8 mouse cellular contexts compared by ENCODE assay signal in genomic region chr8:45999784-46000705, GRCm38 (mm10). TPM values are rescaled to one million over a fixed set of nuclear protein-coding genes. Genes with fewer than 3 reads are reported as not detected.
DNase-seq lines count a peak whose midpoint lies in the region; ATAC-seq lines count a peak whose summit lies in the region.

No protein-coding gene starts in this region.

- peaks cover 13% of the 10 kb centered on the region for H3K36me3 ChIP-seq in hindbrain, embryonic 16.5 days (ENCODE audit: control insufficient read depth, insufficient read depth, low read length)
- peaks cover 9% of the 10 kb centered on the region; the same call in 1 of the 2 replicates for H3K36me3 ChIP-seq in macrophage (ENCODE audit: inconsistent target)

- DNase-seq in T-cell, adult 2 months (ENCODE audit: low spot score), result peak; percentile 98
- DNase-seq in cerebellum, postnatal 36 days, result peak; percentile 99
- DNase-seq in frontal cortex, postnatal 36 days (ENCODE audit: low spot score in 2 of 2), result peak; percentile 98 to 99
- peak; percentile 99 for DNase-seq in left cerebral cortex, adult 18-20 months (ENCODE audit: low spot score in 2 of 2)
- DNase-seq in right cerebral cortex, adult 18-20 months, result peak; percentile 99
- peak; percentile 97 for DNase-seq in urinary bladder, postnatal 10 days (ENCODE audit: low spot score)

- ATAC-seq in hindbrain, embryonic 16.5 days, result peak; percentile 100

- H3K4me3 ChIP-seq in hindbrain, embryonic 16.5 days (ENCODE audit: low read length), result peak overlapping the region; percentile 52
- peak overlapping the region; percentile 50 for H3K4me3 ChIP-seq in macrophage (ENCODE audit: inconsistent target)

- H3K4me1 ChIP-seq in hindbrain, embryonic 16.5 days (ENCODE audit: control insufficient read depth, insufficient read depth, low read depth, low read length), result peaks cover 5% of the 10 kb centered on the region; the same call in 1 of the 2 replicates

- H3K27ac ChIP-seq in hindbrain, embryonic 16.5 days (ENCODE audit: low read depth, low read length), result peak overlapping the region; percentile 96
- peak overlapping the region; percentile 63 for H3K27ac ChIP-seq in macrophage

- peak overlapping the region; percentile 76 for H3K9ac ChIP-seq in hindbrain, embryonic 16.5 days (ENCODE audit: low read depth, low read length)

- whole genome bisulfite sequencing in hindbrain, embryonic 16.5 days, result 3% methylated on average over 49 of the region's 55 CpGs
- WGBS in macrophage (ENCODE audit: missing documents), result 10% methylated on average over 55 of the region's 55 CpGs

- no peaks in the 10 kb centered on the region for H3K9me3 ChIP-seq in hindbrain, embryonic 16.5 days (ENCODE audit: control insufficient read depth, low read length)

- H3K27me3 ChIP-seq in hindbrain, embryonic 16.5 days (replicated peaks; ENCODE audit: control insufficient read depth, insufficient read depth, low read length), result no peaks in the 10 kb centered on the region

- peak overlapping the region; percentile 81 for H3K4me2 ChIP-seq in hindbrain, embryonic 16.5 days (ENCODE audit: low read length)

- peaks cover 4% of the 10 kb centered on the region; the same call in 1 of the 2 replicates for H3K79me2 ChIP-seq in macrophage (ENCODE audit: inconsistent target)

RNA-seq across cellular contexts. Expression of gene Lrp2bp, which starts 0.9 kb away (rescaled TPM):
- 0.54 and 0.84 TPM in 2 replicates for polyA plus RNA-seq in hindbrain, embryonic 16.5 days (2015; fragmentation: Nextera tagmentation; extraction: Ambion mirVana)
- total RNA-seq in left cerebral cortex, adult 18-20 months (2021), result under 1 TPM; 0.26 to 0.30 TPM
- total RNA-seq in macrophage (2018; cell fraction: chromatin; rRNA removed), result under 1 TPM in 4 of 26 experiments, not detected in 22; 0.21 to 0.90 (median 0.53) TPM
- total RNA-seq in macrophage (2018; cell fraction: cytosol; rRNA removed), result under 1 TPM in 1 of 26 experiments, not detected in 25; 0.05 TPM
- not detected for total RNA-seq in macrophage (2018; cell fraction: nucleus; rRNA removed)
- not detected in 3 replicates for polyA plus RNA-seq in macrophage (2018)

RNA-seq across cellular contexts. Expression of gene Ankrd37, which starts 5.5 kb away (rescaled TPM):
- polyA plus RNA-seq in hindbrain, embryonic 16.5 days (2015; fragmentation: Nextera tagmentation; extraction: Ambion mirVana), result 37.3 and 44.0 TPM in 2 replicates
- 1 to 10 TPM; 6.8 to 9.5 TPM for total RNA-seq in left cerebral cortex, adult 18-20 months (2021)
- total RNA-seq in macrophage (2018; cell fraction: chromatin; rRNA removed), result 1 to 10 TPM in 4 of 26 experiments, not detected in 22; 1.6 to 7.8 (median 3.2) TPM
- 1 to 10 TPM in 7 of 26 experiments, under 1 TPM in 12, not detected in 7; 0.20 to 1.8 (median 0.61) TPM for total RNA-seq in macrophage (2018; cell fraction: cytosol; rRNA removed)
- total RNA-seq in macrophage (2018; cell fraction: nucleus; rRNA removed), result 1 to 10 TPM in 3 of 26 experiments, under 1 TPM in 3, not detected in 20; 0.69 to 7.0 (median 1.0) TPM
- 0.47 to 1.7 TPM (median 0.94 TPM) in 3 replicates for polyA plus RNA-seq in macrophage (2018)

RNA-seq across cellular contexts. Expression of gene Ufsp2, which starts 24.7 kb away (rescaled TPM):
- polyA plus RNA-seq in hindbrain, embryonic 16.5 days (2015; fragmentation: Nextera tagmentation; extraction: Ambion mirVana), result 60.8 and 63.1 TPM in 2 replicates
- total RNA-seq in left cerebral cortex, adult 18-20 months (2021), result 10 to 100 TPM; 56.4 to 58.1 TPM
- total RNA-seq in macrophage (2018; cell fraction: chromatin; rRNA removed), result 100 to 1,000 TPM in 4 of 26 experiments, 10 to 100 TPM in 22; 15.2 to 110 (median 71.5) TPM
- total RNA-seq in macrophage (2018; cell fraction: cytosol; rRNA removed), result 10 to 100 TPM; 27.4 to 49.9 (median 37.7) TPM
- total RNA-seq in macrophage (2018; cell fraction: nucleus; rRNA removed), result 10 to 100 TPM; 15.7 to 93.1 (median 42.2) TPM
- polyA plus RNA-seq in macrophage (2018), result 46.5 to 83.4 TPM (median 48.1 TPM) in 3 replicates

RNA-seq across cellular contexts. Expression of gene 1700029J07Rik, which starts 25.0 kb away (rescaled TPM):
- 6.3 and 8.1 TPM in 2 replicates for polyA plus RNA-seq in hindbrain, embryonic 16.5 days (2015; fragmentation: Nextera tagmentation; extraction: Ambion mirVana)
- total RNA-seq in left cerebral cortex, adult 18-20 months (2021), result 1 to 10 TPM; 2.0 to 2.4 TPM
- 1 to 10 TPM in 12 of 26 experiments, under 1 TPM in 14; 0.29 to 2.1 (median 0.94) TPM for total RNA-seq in macrophage (2018; cell fraction: chromatin; rRNA removed)
- total RNA-seq in macrophage (2018; cell fraction: cytosol; rRNA removed), result under 1 TPM in 17 of 26 experiments, not detected in 9; 0.06 to 0.34 (median 0.14) TPM
- 1 to 10 TPM in 18 of 26 experiments, under 1 TPM in 7, not detected in 1; 0.22 to 3.7 (median 1.3) TPM for total RNA-seq in macrophage (2018; cell fraction: nucleus; rRNA removed)
- polyA plus RNA-seq in macrophage (2018), result 0.20 to 0.27 TPM (median 0.22 TPM) in 3 replicates

Comparison
In these comparisons a context has a peak if more than half of its experiments do, and no peak if none do; other contexts are left out.
1. Peak in every context shown above with its lines: DNase-seq, ATAC-seq, H3K4me3 ChIP-seq and H3K27ac ChIP-seq.
2. RNA of gene Ankrd37, which starts 5.5 kb away (polyA plus RNA-seq): 37.3 to 44.0 TPM in hindbrain, embryonic 16.5 days; 0.47 to 1.7 TPM in macrophage; every median in the first group is over 10 times any median in the second.